Mouse (Mus musculus): ENCODE measurements around the gene Gyg. TPM values are rescaled to one million over a fixed set of nuclear protein-coding genes. Genes with fewer than 3 reads are reported as not detected.
A peak's percentile ranks its signal among the peaks of the same experiment; 100 is the strongest.

Gene Gyg
- polyA plus RNA-seq, 1 experiment from 2014 or later, result 39.1 TPM

GRCm38 (mm10) chr3:20145696-20146113 is 9.4 kb downstream of the Gyg start:
- Histone ChIP-seq H3K36me3 (0 out of 2 replicates have a peak, but pooled peaks cover 6% of the 10 kb centered on the region), H3K4me3 (replicated peaks) (no peak overlapping the region), H3K4me2 (replicated peaks) (no peak overlapping the region), H3K9me3 (replicated peaks) (no peaks in the 10 kb centered on the region), H3K27ac (replicated peaks) (no peak overlapping the region), H3K4me1 (no peaks in the 10 kb centered on the region), H3K9ac (no peak overlapping the region), H3K27me3 (no peaks in the 10 kb centered on the region)
- WGBS, result 41% methylated on average over 1 of the region's 1 CpGs
- no peak for ATAC-seq (ENCODE audit: insufficient number of reproducible peaks, low FRiP score, low TSS enrichment, low read depth)

GRCm38 (mm10) chr3:20144401-20144800 is 10.7 kb downstream of the Gyg start:
- Histone ChIP-seq H3K4me3 (replicated peaks) (no peak overlapping the region), H3K36me3 (0 out of 2 replicates have a peak, but pooled peaks cover 6% of the 10 kb centered on the region), H3K9me3 (replicated peaks) (no peaks in the 10 kb centered on the region), H3K4me1 (no peaks in the 10 kb centered on the region), H3K27ac (replicated peaks) (no peak overlapping the region), H3K27me3 (no peaks in the 10 kb centered on the region), H3K9ac (no peak overlapping the region), H3K4me2 (replicated peaks) (no peak overlapping the region)
- no peak for ATAC-seq (ENCODE audit: insufficient number of reproducible peaks, low FRiP score, low TSS enrichment, low read depth)
- WGBS, result 39% methylated on average over 2 of the region's 2 CpGs

GRCm38 (mm10) chr3:20143726-20144125 is 11.4 kb downstream of the Gyg start:
- Histone ChIP-seq H3K36me3 (0 out of 2 replicates have a peak, but pooled peaks cover 3% of the 10 kb centered on the region), H3K27me3 (no peaks in the 10 kb centered on the region), H3K4me1 (no peaks in the 10 kb centered on the region), H3K9me3 (replicated peaks) (no peaks in the 10 kb centered on the region), H3K4me3 (replicated peaks) (no peak overlapping the region), H3K4me2 (replicated peaks) (no peak overlapping the region), H3K9ac (no peak overlapping the region), H3K27ac (replicated peaks) (no peak overlapping the region)
- ATAC-seq (ENCODE audit: insufficient number of reproducible peaks, low FRiP score, low TSS enrichment, low read depth), result no peak
- WGBS, result 58% methylated on average over 3 of the region's 3 CpGs

DNA sequence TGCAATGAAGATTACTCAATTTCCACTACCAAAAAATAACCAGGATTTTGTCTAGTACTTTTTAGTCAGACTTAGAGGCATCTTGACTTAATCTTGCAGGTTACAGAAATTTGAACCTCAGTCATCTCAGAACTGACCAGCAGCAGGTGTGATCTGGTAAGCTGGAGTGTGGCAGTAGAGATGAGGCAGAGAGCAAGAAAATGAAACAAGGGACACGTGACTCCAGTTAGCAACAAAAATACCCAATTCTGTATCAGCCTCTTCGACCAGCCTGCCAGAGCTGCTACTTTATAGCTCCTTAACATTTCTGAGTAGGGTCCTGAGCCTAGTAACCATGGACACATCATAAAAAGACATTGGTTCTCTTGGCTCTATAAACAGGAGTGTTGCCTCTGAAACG is 12.5 kb downstream of the Gyg start:
- H3K9me3 ChIP-seq (replicated peaks), result no peaks in the 10 kb centered on the region
- H3K9ac ChIP-seq, result no peak overlapping the region
- no peak overlapping the region for H3K4me3 ChIP-seq (replicated peaks)
- H3K27me3 ChIP-seq, result no peaks in the 10 kb centered on the region
- no peaks in the 10 kb centered on the region for H3K4me1 ChIP-seq
- H3K27ac ChIP-seq (replicated peaks), result no peak overlapping the region
- H3K36me3 ChIP-seq, result no peaks in the 10 kb centered on the region
- 60% methylated on average over 3 of the region's 3 CpGs for WGBS
- ATAC-seq (ENCODE audit: insufficient number of reproducible peaks, low FRiP score, low TSS enrichment, low read depth), result no peak
- H3K4me2 ChIP-seq (replicated peaks), result no peak overlapping the region

DNA sequence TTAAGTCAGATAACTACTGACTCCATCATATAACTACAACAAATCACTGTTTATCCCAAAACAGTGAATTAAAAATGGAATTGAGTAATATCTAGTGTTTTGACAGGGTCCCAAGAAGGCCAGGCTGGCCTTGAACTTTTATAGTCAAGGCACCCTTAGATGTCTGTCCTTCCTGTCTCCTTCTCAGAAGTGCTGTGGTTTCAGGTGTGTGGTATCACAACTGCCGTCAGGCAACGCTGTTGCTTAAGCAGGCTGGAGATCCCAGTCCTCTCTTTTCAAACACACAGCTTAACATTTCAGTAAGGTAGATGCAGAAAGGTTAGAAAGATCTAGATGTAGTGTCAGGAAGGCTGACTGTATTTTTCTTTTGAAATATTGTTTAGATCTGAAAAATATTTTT is 13.0 kb downstream of the Gyg start:
- Histone ChIP-seq H3K4me1 (no peaks in the 10 kb centered on the region), H3K4me2 (replicated peaks) (no peak overlapping the region), H3K9me3 (replicated peaks) (no peaks in the 10 kb centered on the region), H3K27me3 (no peaks in the 10 kb centered on the region), H3K27ac (replicated peaks) (no peak overlapping the region), H3K36me3 (no peaks in the 10 kb centered on the region), H3K9ac (no peak overlapping the region), H3K4me3 (replicated peaks) (no peak overlapping the region)
- no peak for ATAC-seq (ENCODE audit: insufficient number of reproducible peaks, low FRiP score, low TSS enrichment, low read depth)
- WGBS, result 77% methylated on average over 2 of the region's 2 CpGs

DNA sequence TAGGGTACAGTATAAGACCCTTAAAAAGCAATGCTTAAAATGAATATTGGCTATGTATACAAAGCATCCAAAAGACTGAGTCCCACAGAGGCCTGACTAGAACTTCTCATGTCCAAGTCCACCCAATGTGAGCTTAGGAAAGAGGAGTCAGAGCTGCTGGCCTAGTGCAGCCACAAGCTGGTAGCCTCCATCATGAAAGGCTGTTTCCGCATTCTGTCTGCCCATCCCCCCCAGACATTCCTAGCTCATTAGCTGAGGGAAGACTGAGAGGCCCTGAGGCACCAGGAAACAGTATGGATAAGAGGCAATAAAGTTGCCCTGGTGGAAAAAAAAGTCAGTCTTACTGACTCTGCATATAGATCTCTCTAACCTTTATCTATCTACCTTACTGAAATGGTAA is 13.4 kb downstream of the Gyg start:
- ATAC-seq (ENCODE audit: insufficient number of reproducible peaks, low FRiP score, low TSS enrichment, low read depth), result no peak
- H3K27me3 ChIP-seq, result no peaks in the 10 kb centered on the region

GRCm38 (mm10) chr3:20141240-20141639 is 13.9 kb downstream of the Gyg start:
- Histone ChIP-seq H3K4me2 (replicated peaks) (no peak overlapping the region), H3K27me3 (no peaks in the 10 kb centered on the region), H3K27ac (replicated peaks) (no peak overlapping the region), H3K4me3 (replicated peaks) (no peak overlapping the region), H3K36me3 (no peaks in the 10 kb centered on the region), H3K9me3 (replicated peaks) (no peaks in the 10 kb centered on the region), H3K9ac (no peak overlapping the region), H3K4me1 (no peaks in the 10 kb centered on the region)
- no peak for ATAC-seq (ENCODE audit: insufficient number of reproducible peaks, low FRiP score, low TSS enrichment, low read depth)

More for the DNA sequence above, 13.4 kb downstream of the Gyg start:
- WGBS, result 38% methylated on average over 1 of the region's 1 CpGs
- Histone ChIP-seq H3K4me2 (replicated peaks) (no peak overlapping the region), H3K4me1 (no peaks in the 10 kb centered on the region), H3K27ac (replicated peaks) (no peak overlapping the region), H3K9me3 (replicated peaks) (no peaks in the 10 kb centered on the region), H3K36me3 (no peaks in the 10 kb centered on the region), H3K9ac (no peak overlapping the region), H3K4me3 (replicated peaks) (no peak overlapping the region)

- Histone ChIP-seq H3K9me3 (replicated peaks) (no peaks in the 10 kb centered on the region), H3K4me3 (replicated peaks) (no peak overlapping the region), H3K36me3 (no peaks in the 10 kb centered on the region), H3K4me1 (no peaks in the 10 kb centered on the region), H3K9ac (no peak overlapping the region), H3K27ac (replicated peaks) (no peak overlapping the region), H3K27me3 (no peaks in the 10 kb centered on the region), H3K4me2 (replicated peaks) (no peak overlapping the region)
- WGBS, result 88% methylated on average over 9 of the region's 9 CpGs
- no peak for ATAC-seq (ENCODE audit: insufficient number of reproducible peaks, low FRiP score, low TSS enrichment, low read depth)
These were observed 18.1 kb downstream of the Gyg start for GRCm38 (mm10) chr3:20136868-20137581.

GRCm38 (mm10) chr3:20134545-20134944 is 20.6 kb downstream of the Gyg start:
- Histone ChIP-seq H3K4me1 (no peaks in the 10 kb centered on the region), H3K4me3 (replicated peaks) (no peak overlapping the region), H3K27me3 (no peaks in the 10 kb centered on the region), H3K4me2 (replicated peaks) (no peak overlapping the region), H3K9me3 (replicated peaks) (no peaks in the 10 kb centered on the region), H3K27ac (replicated peaks) (no peak overlapping the region), H3K9ac (no peak overlapping the region), H3K36me3 (no peaks in the 10 kb centered on the region; the same call in 1 of the 2 replicates)
- 72% methylated on average over 3 of the region's 3 CpGs for WGBS
- no peak for ATAC-seq (ENCODE audit: insufficient number of reproducible peaks, low FRiP score, low TSS enrichment, low read depth)

- no peak for ATAC-seq (ENCODE audit: insufficient number of reproducible peaks, low FRiP score, low TSS enrichment, low read depth)
- H3K4me1 ChIP-seq, result no peaks in the 10 kb centered on the region
- H3K9me3 ChIP-seq (replicated peaks), result no peaks in the 10 kb centered on the region
- 78% methylated on average over 1 of the region's 1 CpGs for WGBS
- no peaks in the 10 kb centered on the region for H3K27me3 ChIP-seq
- H3K9ac ChIP-seq, result no peak overlapping the region
- H3K4me3 ChIP-seq (replicated peaks), result no peak overlapping the region
- H3K27ac ChIP-seq (replicated peaks), result no peak overlapping the region
- no peaks in the 10 kb centered on the region; the same call in 1 of the 2 replicates for H3K36me3 ChIP-seq
- no peak overlapping the region for H3K4me2 ChIP-seq (replicated peaks)
These were observed 21.4 kb downstream of the Gyg start for GRCm38 (mm10) chr3:20133745-20134144.

GRCm38 (mm10) chr3:20132731-20133130 is 22.4 kb downstream of the Gyg start:
- Histone ChIP-seq H3K27me3 (no peaks in the 10 kb centered on the region), H3K4me3 (replicated peaks) (no peak overlapping the region), H3K4me2 (replicated peaks) (no peak overlapping the region), H3K27ac (replicated peaks) (no peak overlapping the region), H3K36me3 (no peaks in the 10 kb centered on the region; the same call in 1 of the 2 replicates), H3K9me3 (replicated peaks) (no peaks in the 10 kb centered on the region), H3K4me1 (no peaks in the 10 kb centered on the region), H3K9ac (no peak overlapping the region)
- no peak for ATAC-seq (ENCODE audit: insufficient number of reproducible peaks, low FRiP score, low TSS enrichment, low read depth)
- 89% methylated on average over 1 of the region's 1 CpGs for WGBS

DNA sequence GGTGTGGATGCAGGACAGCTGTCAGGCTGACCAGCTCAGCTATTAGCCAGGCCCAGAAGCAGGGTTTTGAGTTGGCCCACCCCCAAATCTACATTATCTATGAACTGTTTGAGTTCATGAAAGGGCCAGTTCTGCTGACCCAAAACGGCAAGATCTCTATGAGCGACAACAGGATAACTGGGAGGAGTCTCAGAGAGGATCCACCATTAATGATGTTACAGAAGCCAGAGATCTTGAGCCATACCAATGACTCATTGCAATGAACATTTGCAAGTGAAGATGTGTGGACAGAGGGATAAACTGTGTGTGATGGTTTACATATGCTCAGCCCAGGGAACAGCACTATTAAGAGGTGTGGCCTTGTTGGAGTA is 23.8 kb downstream of the Gyg start:
- WGBS, result 89% methylated on average over 2 of the region's 2 CpGs
- H3K4me3 ChIP-seq (replicated peaks), result no peak overlapping the region
- no peaks in the 10 kb centered on the region for H3K9me3 ChIP-seq (replicated peaks)
- ATAC-seq (ENCODE audit: insufficient number of reproducible peaks, low FRiP score, low TSS enrichment, low read depth), result 0 out of 2 replicates have a peak, but pooled peaks have one; percentile 13
- no peaks in the 10 kb centered on the region for H3K4me1 ChIP-seq
- no peaks in the 10 kb centered on the region for H3K27me3 ChIP-seq
- no peak overlapping the region for H3K27ac ChIP-seq (replicated peaks)
- H3K4me2 ChIP-seq (replicated peaks), result no peak overlapping the region
- H3K9ac ChIP-seq, result no peak overlapping the region
- H3K36me3 ChIP-seq, result no peaks in the 10 kb centered on the region; the same call in 1 of the 2 replicates
